Mouse (Mus musculus) urinary bladder, postnatal 4 days (tissue): ENCODE measurements at regions not wholly inside any gene's neighbourhood (a gene's known extent, or its start where the extent isn't known, plus 50 kb on each side); places are given as distances from the start of the nearest gene placed in this dataset.

ENCODE experiments used
- DNase-seq, 2 experiments: peaks; one replicate each; pipeline ENCODE4 v3.0.0; 2021 to 2022; ENCODE audit warnings: low spot score in 2 of 2

GRCm38 (mm10) chr10:92625781-92626180, 96.4 kb downstream of the Nedd1 start:
- no peak for DNase-seq

- DNase-seq, result no peak
Observed at GRCm38 (mm10) chr10:92615684-92616379, 106.4 kb downstream of the Nedd1 start.

- DNase-seq, result no peak
Observed at GRCm38 (mm10) chr10:92614341-92614740, 107.9 kb downstream of the Nedd1 start.

- DNase-seq, result no peak
Observed at GRCm38 (mm10) chr10:92611060-92611459, 111.2 kb downstream of the Nedd1 start.

GRCm38 (mm10) chr10:92606761-92607160, 115.5 kb downstream of the Nedd1 start:
- no peak for DNase-seq

DNA sequence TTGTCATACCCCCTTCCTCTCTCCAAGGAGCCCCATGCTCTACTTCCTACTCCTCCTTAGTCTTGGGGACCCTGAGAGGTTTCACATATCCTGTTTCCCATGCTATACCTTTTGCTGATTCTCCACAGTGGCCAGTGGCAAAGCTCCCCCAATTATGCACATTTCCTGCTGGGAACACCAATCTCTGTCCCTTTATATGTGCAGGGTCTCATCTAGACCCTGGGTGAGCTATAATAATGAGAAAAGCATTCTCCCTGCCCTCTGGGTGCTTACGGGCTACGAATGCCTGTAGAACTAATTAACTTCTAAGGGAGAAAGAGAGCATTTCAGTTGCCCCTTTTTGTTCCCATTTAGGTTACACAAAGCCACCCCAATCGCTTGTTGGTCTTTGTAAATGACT, 116.6 kb downstream of the Nedd1 start:
- DNase-seq, result no peak

DNA sequence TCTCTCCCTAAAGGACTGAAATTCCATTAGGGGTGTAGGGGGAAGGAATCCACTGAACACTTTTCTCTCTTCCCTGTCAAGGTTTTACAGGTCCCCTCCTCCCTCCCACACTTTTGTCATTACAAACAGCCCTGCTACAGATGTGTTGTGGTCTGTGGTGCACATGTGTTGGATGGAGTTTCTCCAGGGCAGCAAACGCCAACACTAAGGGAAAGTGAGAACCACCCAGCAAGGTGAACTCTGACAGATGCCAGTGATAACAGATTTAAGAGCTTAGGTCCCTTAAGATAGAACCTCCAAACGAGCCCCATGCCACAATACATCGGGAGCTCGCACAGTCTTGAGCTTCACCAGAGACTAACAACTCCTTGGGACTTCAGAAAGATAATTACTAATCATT, 122.1 kb downstream of the Nedd1 start:
- DNase-seq, result no peak

DNA sequence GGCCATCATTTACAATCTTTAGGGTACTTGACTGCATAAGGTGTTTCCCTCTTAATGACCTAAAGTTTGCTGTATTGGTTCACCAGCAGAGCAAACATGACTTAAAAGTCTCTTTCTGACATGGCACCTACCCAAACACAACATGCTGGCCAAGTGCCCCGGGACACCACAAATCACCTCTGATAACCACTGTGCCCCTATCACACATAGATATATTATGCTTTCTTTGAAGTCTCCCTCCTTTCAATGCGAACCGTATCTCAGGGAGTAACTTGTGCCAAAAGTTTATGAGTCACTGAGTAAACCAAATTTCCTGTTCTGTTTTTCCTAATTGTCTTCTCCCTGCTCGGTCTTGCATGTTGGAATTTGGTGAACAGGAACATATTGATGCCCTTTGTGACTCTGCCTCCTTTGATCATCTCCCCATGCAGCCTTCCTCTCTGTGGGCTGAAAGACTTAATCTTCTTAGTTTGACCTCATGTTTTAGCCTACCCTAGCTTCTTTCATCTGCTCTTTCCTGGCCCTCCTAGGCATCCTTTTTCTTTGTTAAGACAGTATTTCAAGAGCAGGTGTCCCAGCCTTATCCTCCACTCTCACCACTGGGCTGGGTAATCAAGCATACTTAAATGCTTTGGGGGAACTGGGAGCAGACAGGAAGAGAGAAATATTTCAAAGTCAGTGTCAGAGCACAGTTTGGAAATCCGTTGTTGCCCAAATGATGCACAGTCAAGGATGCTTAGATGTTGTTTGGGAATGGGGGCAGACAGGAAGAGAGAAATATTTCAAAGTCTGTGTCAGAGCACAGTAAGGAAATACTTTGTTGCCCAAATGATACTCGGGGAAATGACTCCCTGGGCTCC, 126.5 kb downstream of the Nedd1 start:
- DNase-seq, result no peak

DNA sequence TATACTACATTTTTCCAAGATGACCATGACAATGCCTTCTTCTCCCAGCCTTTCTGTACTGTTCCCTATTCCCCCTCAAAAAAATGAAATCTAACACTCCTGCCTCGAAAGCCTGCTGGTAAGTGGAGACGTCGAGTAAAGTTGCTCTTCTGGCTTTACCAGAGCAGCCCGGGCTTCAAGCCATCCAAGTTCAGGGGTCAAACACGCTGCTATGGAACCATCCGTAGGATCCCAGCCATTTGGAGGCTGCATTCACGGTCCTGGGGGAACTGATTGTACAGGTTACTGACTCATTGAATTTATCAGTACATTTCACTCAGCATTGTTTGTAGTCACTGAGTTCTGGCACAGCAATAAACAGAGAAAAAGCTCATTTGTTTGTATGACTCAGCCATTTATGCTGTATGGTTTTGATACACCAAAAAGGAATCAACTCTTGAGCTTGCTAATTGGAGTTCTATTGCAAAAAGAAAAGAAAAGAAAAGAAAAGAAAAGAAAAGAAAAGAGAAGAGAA, 128.2 kb downstream of the Nedd1 start:
- DNase-seq, result peak in 1 of 2 experiments; percentile 24

GRCm38 (mm10) chr10:92578872-92579271, 143.3 kb downstream of the Nedd1 start:
- DNase-seq, result no peak

GRCm38 (mm10) chr10:92570496-92570895, 151.7 kb downstream of the Nedd1 start:
- DNase-seq, result no peak

DNA sequence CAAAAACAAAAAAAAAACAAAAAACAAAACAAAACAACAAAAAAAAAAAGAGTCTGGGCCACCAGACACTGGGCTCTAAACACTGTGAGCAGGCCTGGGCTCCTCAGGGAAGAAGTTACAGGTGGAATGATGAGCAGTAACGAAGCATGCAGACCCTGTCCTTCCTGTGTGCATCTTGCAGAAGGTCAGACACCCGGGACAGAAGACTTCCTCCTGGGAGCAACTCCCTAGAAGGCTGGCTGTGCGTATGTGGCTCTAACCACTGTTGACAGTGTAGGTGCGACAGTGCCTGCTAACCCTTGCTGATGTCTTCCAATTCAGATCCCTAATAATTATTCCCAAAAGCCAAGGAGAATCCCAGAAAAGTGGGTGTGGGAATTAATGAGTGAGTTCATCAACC, 164.8 kb downstream of the Nedd1 start:
- no peak for DNase-seq

DNA sequence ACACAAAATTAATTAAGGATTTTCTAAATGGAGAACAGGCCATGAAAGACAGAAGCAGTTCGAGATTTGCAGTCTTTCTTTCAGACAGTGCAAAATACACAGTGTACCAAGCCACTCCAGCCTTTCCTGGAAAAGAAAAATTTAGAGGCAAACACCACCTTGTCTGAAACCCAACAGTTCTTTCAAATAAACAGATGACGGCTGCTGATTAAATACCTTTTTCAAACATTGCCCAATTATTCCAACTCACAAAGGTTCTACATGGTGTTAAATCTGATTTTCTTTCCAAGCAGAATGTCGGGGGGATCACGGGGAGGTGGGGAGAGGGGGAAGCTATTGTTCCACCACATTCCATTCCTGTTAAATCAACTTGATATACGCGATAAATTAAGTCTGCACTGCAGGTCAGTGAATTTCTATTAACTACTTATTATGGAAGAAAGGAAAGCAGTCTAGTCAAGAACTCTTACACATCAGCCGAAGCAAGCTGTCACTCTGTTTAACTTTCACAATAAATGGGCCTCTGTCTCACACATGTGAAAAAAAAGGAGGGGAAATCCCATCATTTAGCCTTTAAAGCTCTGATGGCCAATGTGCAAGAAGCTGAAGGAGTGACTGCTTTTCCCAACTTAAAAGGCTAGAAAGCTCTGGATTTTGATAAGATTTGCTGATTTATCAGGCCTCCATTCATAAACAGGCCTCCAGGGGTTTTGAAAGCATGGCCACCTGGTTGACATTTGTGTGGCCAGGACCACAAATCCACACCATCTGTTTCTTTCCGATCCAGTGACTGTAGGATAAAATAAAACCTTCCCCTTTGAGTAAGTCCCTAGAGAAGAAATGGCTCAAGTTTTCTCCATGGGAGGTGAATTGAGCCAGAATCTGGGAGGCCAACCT, 165.4 kb downstream of the Nedd1 start:
- DNase-seq, result no peak

DNA sequence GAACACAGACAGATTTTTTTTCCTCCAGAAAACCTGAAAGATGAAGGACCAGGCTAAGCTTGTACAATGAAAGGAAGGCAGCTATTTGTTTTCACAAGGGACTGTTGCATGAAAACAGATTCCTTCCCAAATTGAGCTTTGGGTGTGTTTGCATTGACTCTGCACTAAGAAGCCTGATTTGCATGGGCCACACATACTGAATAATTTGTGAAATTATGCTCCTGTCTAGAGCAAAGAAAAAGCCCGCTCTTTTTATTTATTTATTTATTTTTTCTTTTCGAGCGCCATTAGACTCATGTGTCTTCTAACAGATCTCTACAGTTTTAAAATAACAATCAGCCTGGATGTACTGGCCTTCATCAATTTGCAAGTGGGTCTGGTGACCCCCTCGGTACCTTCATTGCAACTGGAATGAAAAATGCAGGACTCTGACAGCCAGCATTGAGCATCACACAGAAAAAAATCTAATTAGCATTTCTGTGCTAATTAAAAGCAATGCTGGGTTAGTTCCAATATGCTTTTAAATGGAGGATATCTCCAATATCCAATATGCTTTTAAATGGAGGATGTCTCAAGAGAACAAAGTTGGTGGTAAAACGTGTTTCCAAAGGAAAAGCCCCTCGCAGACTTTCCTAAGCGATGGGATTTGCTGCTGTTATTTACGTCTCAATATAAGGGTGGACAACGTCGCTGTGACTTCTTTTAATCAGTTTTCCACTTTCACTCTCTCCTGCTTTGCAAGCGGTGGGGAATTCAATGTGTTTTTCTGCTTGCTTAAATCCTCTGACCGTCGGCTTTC, 166.3 kb downstream of the Nedd1 start:
- no peak for DNase-seq

- DNase-seq, result no peak
Observed at GRCm38 (mm10) chr10:92553966-92554365, 168.3 kb downstream of the Nedd1 start.

- no peak for DNase-seq
Observed at GRCm38 (mm10) chr10:92548875-92549586, 173.2 kb downstream of the Nedd1 start.

DNA sequence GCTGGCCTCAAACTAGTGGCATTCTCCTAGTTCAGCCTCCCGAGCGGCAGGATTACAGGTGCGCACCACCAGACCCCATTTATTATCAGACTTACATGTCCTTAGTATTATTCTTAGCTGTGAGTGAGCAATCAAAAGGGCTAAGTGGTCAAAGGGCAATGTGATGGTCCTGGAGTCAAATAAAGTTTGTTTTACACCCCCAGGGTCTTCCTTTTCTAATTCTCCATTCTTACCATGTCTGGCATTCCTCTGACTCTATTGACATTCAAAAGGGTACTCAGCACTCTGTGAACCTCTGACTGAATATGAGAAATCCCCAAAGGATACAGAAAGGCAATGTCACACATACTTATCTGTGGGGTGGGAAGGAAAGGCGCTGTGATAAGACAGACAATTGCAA, 183.8 kb downstream of the Nedd1 start:
- DNase-seq, result no peak

GRCm38 (mm10) chr10:92516886-92517285, 205.3 kb downstream of the Nedd1 start:
- DNase-seq, result no peak

- no peak for DNase-seq
Observed at GRCm38 (mm10) chr10:92511769-92512168, 210.5 kb downstream of the Nedd1 start.

- DNase-seq, result no peak
Observed at GRCm38 (mm10) chr10:92510677-92511076, 211.5 kb downstream of the Nedd1 start.
